Mouse (Mus musculus) CD4-positive naive resting alpha-beta T cell, adult 76 days (primary cell): ENCODE measurements around the gene Nfu1. TPM values are rescaled to one million over a fixed set of nuclear protein-coding genes. Genes with fewer than 3 reads are reported as not detected.

Experiments
- total RNA-seq: library from RNA; stranded (reverse); gene quantifications from one replicate; pipeline ENCODE4 v1.2.4, GENCODE M21; 2023

Gene Nfu1
- total RNA-seq = 36.9 TPM

GRCm38 (mm10) chr6:87008887-87009286 lies at the start of gene Nfu1:
Gene Nfu1 (plus strand): TSS chr6:87009236.

DNA sequence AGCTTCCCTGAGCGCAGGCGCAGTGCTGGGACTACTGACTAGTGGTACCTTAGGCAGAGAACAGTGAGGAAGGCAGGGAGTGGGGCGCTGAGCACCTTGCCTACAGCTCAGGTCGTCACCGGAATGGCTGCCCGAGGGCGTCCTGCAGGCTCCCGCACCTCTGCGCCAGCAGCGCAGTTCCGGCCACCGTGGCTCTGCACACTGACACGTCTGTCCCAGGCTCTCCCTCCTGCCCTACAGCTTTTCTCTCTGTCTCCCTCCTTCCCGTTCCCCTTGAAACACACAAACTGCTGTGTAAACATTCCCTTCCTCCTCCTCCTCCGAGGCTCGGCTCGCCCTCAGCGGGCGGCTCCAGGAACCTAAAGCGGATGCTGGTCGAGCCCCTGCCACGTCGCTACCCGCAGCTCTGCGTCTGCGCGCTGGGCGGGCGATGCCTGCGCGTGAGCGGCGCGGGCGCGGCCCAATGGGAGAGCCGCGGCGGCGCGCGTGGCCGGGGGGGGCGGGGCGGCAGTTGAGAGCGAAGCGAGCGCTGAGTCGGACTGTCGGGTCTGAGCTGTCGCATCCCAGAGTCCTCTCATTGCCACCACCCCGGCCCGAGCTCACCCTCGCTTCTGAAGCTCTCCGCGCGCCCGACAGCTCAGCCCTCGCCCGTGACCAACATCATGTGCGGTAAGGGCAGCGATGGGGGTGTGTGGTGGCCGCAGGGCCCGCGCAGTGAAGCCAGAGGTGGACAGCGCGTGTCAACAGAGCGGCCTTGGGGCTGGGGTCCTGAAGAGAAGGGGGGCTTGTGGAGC lies 33.5 kb downstream of the Nfu1 start, which contains the start of gene Gfpt1:
Gene Gfpt1 (plus strand): TSS at position 510 of the 794 bp plus-strand sequence.

Other genes starting within 250 kb of the Nfu1 start
- gene Anxa4, start 215.7 kb upstream of the Nfu1 start, total RNA-seq = 1.5 TPM
- 209 TPM for gene Aak1, start 159.7 kb upstream of the Nfu1 start, total RNA-seq
- 26.8 TPM for gene Gfpt1, start 33.6 kb downstream of the Nfu1 start, total RNA-seq
- not detected for gene D6Ertd527e, start 95.5 kb downstream of the Nfu1 start, total RNA-seq